Mouse (Mus musculus): ENCODE results near the gene Gm3012. TPM values are rescaled to one million over a fixed set of nuclear protein-coding genes. Genes with fewer than 3 reads are reported as not detected.
"Not testable (repeated sequence)": the region's sequence is repeated elsewhere in the genome, so short reads cannot be mapped to it uniquely, and the experiment has no call there.

The Gm3012 gene
- polyA plus RNA-seq (2017; shearing (Covaris generic)) = not detected

DNA sequence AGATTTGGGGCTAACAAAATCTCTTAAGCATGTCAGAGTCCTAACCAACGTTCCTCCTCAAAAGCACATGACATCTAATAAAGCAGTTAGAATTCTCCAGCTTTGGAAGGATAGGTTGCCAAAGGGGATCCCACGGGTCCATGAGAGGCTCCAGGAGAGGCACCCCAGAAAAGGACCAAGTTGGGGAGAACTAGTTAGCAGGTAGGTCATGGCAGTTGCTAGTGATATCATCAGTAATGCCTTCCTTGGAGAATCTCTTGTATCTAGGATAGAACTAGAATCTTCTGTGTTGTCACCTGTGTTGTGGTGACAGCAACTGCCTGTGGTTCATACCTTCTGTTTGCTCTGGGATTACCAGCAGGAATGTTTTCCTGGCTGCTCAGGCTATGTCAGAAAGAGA is at the start of gene Gm3012:
Gm3012 (plus strand) TSS at position 301 of the 400 bp plus-strand sequence.
- not testable (repeated sequence) for ATAC-seq

DNA sequence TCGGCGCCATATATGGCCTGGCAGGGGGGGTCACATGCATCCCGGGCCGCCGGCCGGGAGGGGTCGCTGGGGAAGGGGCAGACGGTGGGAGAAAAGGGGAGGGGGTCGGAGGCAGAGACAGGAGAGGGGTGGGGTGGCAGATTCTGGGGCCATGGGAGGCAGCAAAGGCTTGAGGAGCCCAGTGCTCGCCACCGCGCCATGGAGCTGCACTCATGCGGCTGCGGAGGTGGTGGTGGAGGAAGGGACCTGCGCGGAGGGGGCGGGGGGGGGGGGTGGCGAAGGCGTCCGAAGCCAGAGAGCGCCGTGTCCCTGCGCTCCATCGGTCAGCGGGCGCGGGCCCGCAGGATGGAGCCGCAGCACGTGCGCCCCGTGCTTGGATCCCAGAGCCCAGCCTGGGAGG is 17.4 kb downstream of the Gm3012 start, which contains the start of gene Gm3020:
Gm3020 (plus strand) TSS at position 301 of the 400 bp plus-strand sequence.
- ATAC-seq = not testable (repeated sequence)

DNA sequence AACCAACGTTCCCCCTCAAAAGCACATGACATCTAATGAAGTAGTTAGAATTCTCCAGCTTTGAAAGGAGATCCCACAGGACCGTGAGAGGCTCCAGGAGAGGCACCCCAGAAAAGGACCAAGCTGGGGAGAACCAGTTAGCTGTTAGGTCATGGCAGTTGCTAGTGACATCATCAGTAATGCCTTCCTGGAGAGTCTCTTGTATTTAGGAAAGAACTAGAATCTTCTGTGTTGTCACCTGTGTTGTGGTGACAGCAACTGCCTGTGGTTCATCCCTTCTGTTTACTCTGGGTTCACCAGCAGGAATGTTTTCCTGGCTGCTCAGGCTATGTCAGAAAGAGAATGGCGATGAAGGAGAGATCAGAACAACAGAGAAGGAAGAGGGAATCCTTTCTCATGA is 54.2 kb downstream of the Gm3012 start, which contains the start of gene Gm3043:
Gm3043 (plus strand) TSS at position 301 of the 400 bp plus-strand sequence.
- ATAC-seq = not testable (repeated sequence)

Other genes starting within 250 kb of the Gm3012 start
- not detected for gene Gm10413, start 239.4 kb upstream of the Gm3012 start, polyA plus RNA-seq (2017; shearing (Covaris generic))
- gene Gm10409, start 221.9 kb upstream of the Gm3012 start, polyA plus RNA-seq (2017; shearing (Covaris generic)) = 1 to 10 TPM; 6.3 to 6.4 TPM
- 10 to 100 TPM in 1 of 2 experiments, 1 to 10 TPM in 1; 5.6 to 10.1 TPM for gene Gm3005, start 206.4 kb upstream of the Gm3012 start, polyA plus RNA-seq (2017; shearing (Covaris generic))
- not detected for gene Gm10408, start 185.1 kb upstream of the Gm3012 start, polyA plus RNA-seq (2017; shearing (Covaris generic))
- 1 to 10 TPM; 6.3 to 6.4 TPM for gene Gm3020, start 17.5 kb downstream of the Gm3012 start, polyA plus RNA-seq (2017; shearing (Covaris generic))
- not detected for gene Gm3043, start 54.3 kb downstream of the Gm3012 start, polyA plus RNA-seq (2017; shearing (Covaris generic))
- 1 to 10 TPM in 1 of 2 experiments, not detected in 1; 1.2 TPM for gene Gm3002, start 175.6 kb downstream of the Gm3012 start, polyA plus RNA-seq (2017; shearing (Covaris generic))
- gene Gm3033, start 211.7 kb downstream of the Gm3012 start, polyA plus RNA-seq (2017; shearing (Covaris generic)) = not detected
- under 1 TPM in 1 of 2 experiments, not detected in 1; 0.33 TPM for gene Gm2916, start 249.7 kb downstream of the Gm3012 start, polyA plus RNA-seq (2017; shearing (Covaris generic))

Measured in activated CD4-positive, CD25-positive, alpha-beta regulatory T cell, adult 4 months (primary cell).